Mouse (Mus musculus) CH12.LX (cell line): ENCODE measurements around the gene Slc23a2. TPM values are rescaled to one million over a fixed set of nuclear protein-coding genes. Genes with fewer than 3 reads are reported as not detected.

Experiments used
- DNase-seq: peaks from one replicate; pipeline ENCODE4 v3.0.0-alpha.2; 2013; ENCODE audit errors: extremely low read depth
- H3K27ac ChIP-seq: 2 replicates; pipeline ENCODE4 v1.5.1; 2012; ENCODE audit warnings: low read depth, mild to moderate bottlenecking, control low read depth, moderate library complexity; ENCODE audit not compliant: insufficient read depth
- H3K27me3 ChIP-seq: replicated peaks from 2 replicates; pipeline ENCODE3; 2012; ENCODE audit warnings: inconsistent platforms
- H3K36me3 ChIP-seq, 2 experiments: replicated peaks in 1 of 2; 2 replicates each; pipeline versions ENCODE3 to v1.6.1; 2012; ENCODE audit warnings: inconsistent platforms in 1 of 2, low read length in 1 of 2, mild to moderate bottlenecking in 1 of 2, mixed read lengths in 1 of 2, moderate library complexity in 1 of 2; ENCODE audit not compliant: control insufficient read depth in 1 of 2, insufficient read depth in 1 of 2
- H3K4me1 ChIP-seq, 2 experiments: 2 replicates each; pipeline ENCODE4 v1.6.1; 2012; ENCODE audit warnings: inconsistent platforms in 1 of 2, moderate library complexity in 1 of 2; ENCODE audit not compliant: insufficient read depth in 2 of 2, control insufficient read depth in 1 of 2
- H3K4me2 ChIP-seq: 2 replicates; pipeline ENCODE4 v1.6.1; 2012; ENCODE audit warnings: low read depth, mild to moderate bottlenecking, control low read depth; ENCODE audit not compliant: poor library complexity, insufficient read depth, severe bottlenecking
- H3K4me3 ChIP-seq, 3 experiments: fragments of 150-350 bp in 1 of 3; sonication (generic) in 1 of 3; replicated peaks in 1 of 3; 2 replicates each; pipeline versions ENCODE3 to v1.5.1; 2011 to 2012; ENCODE audit warnings: low read depth in 2 of 3, low read length in 2 of 3, mild to moderate bottlenecking in 2 of 3, moderate library complexity in 2 of 3, control low read depth in 1 of 3, improper control_type of control experiment in 1 of 3, inconsistent platforms in 1 of 3, mixed read lengths in 1 of 3; ENCODE audit not compliant: poor library complexity in 1 of 3
- H3K79me2 ChIP-seq: replicated peaks from 2 replicates; pipeline ENCODE4 v1.6.1; 2012; ENCODE audit warnings: mild to moderate bottlenecking, moderate library complexity; ENCODE audit not compliant: control insufficient read depth, poor library complexity, insufficient read depth, severe bottlenecking; ENCODE audit errors: extremely low read depth
- H3K9ac ChIP-seq: 2 replicates; pipeline ENCODE4 v1.6.1; 2012; ENCODE audit warnings: low read depth, mild to moderate bottlenecking, control low read depth, moderate library complexity; ENCODE audit not compliant: insufficient read depth
- H3K9me3 ChIP-seq: replicated peaks from 2 replicates; pipeline ENCODE3; 2012; ENCODE audit warnings: low read length, inconsistent platforms, mixed read lengths
- BHLHE40 ChIP-seq: IDR thresholded peaks from 2 replicates; pipeline ENCODE4 v1.6.1; 2011; ENCODE audit warnings: mild to moderate bottlenecking, low read depth, low read length, improper control_type of control experiment
- CHD1 ChIP-seq: IDR thresholded peaks from 2 replicates; pipeline ENCODE4 v1.6.1; 2012; ENCODE audit warnings: low read depth, low read length, improper control_type of control experiment, inconsistent platforms
- CHD2 ChIP-seq: IDR thresholded peaks from 2 replicates; pipeline ENCODE4 v1.6.1; 2011; ENCODE audit warnings: low read length, improper control_type of control experiment
- CTCF ChIP-seq, 2 experiments: IDR thresholded peaks in 1 of 2; conservative IDR thresholded peaks in 1 of 2; 2 replicates each; pipeline ENCODE4 v1.5.1; 2011 to 2012; ENCODE audit warnings: low read depth in 2 of 2, low read length in 2 of 2, improper control_type of control experiment in 1 of 2, inconsistent platforms in 1 of 2, mild to moderate bottlenecking in 1 of 2, moderate library complexity in 1 of 2
- E2F4 ChIP-seq: IDR thresholded peaks from 2 replicates; pipeline ENCODE4 v1.6.1; 2011; ENCODE audit warnings: low read depth, low read length, improper control_type of control experiment; ENCODE audit not compliant: insufficient replicate concordance
- ELF1 ChIP-seq: IDR thresholded peaks from 2 replicates; pipeline ENCODE4 v1.6.1; 2014; ENCODE audit warnings: low read depth, mild to moderate bottlenecking, inconsistent platforms, low read length, improper control_type of control experiment
- EP300 ChIP-seq: IDR thresholded peaks from 2 replicates; pipeline ENCODE4 v1.6.1; 2011; ENCODE audit warnings: low read length, improper control_type of control experiment
- ETS1 ChIP-seq: conservative IDR thresholded peaks from 2 replicates; pipeline ENCODE4 v1.6.1; 2012; ENCODE audit warnings: low read depth, mild to moderate bottlenecking, inconsistent platforms, low read length, improper control_type of control experiment, moderate library complexity
- GABPA ChIP-seq: IDR thresholded peaks from 2 replicates; pipeline ENCODE4 v1.6.1; 2012; ENCODE audit warnings: low read depth, low read length, improper control_type of control experiment, inconsistent platforms; ENCODE audit not compliant: insufficient replicate concordance
- HCFC1 ChIP-seq: IDR thresholded peaks from 2 replicates; pipeline ENCODE4 v1.6.1; 2012; ENCODE audit warnings: low read depth, mild to moderate bottlenecking, inconsistent platforms, low read length, improper control_type of control experiment
- IRF4 ChIP-seq: IDR thresholded peaks from 2 replicates; pipeline ENCODE4 v1.6.1; 2014; ENCODE audit warnings: low read depth, mild to moderate bottlenecking, inconsistent platforms, low read length, improper control_type of control experiment
- JUN ChIP-seq: IDR thresholded peaks from 2 replicates; pipeline ENCODE4 v1.6.1; 2011; ENCODE audit warnings: low read depth, mild to moderate bottlenecking, low read length, improper control_type of control experiment, moderate library complexity; ENCODE audit not compliant: insufficient read depth
- JUND ChIP-seq: conservative IDR thresholded peaks from 2 replicates; pipeline ENCODE4 v1.6.1; 2011; ENCODE audit warnings: low read depth, low read length, improper control_type of control experiment
- KAT2A ChIP-seq: IDR thresholded peaks from 2 replicates; pipeline ENCODE4 v1.6.1; 2012; ENCODE audit warnings: low read length, improper control_type of control experiment, inconsistent platforms; ENCODE audit not compliant: insufficient replicate concordance
- MAFK ChIP-seq: IDR thresholded peaks from 2 replicates; pipeline ENCODE4 v1.6.1; 2011; ENCODE audit warnings: low read length, improper control_type of control experiment; ENCODE audit not compliant: insufficient replicate concordance
- MAX ChIP-seq: IDR thresholded peaks from 2 replicates; pipeline ENCODE4 v1.6.1; 2011; ENCODE audit warnings: low read length, improper control_type of control experiment
- MAZ ChIP-seq: IDR thresholded peaks from 2 replicates; pipeline ENCODE4 v1.6.1; 2012; ENCODE audit warnings: low read depth, mild to moderate bottlenecking, inconsistent platforms, low read length, improper control_type of control experiment, moderate library complexity
- MEF2A ChIP-seq: IDR thresholded peaks from 2 replicates; pipeline ENCODE4 v1.6.1; 2014; ENCODE audit warnings: low read depth, mild to moderate bottlenecking, inconsistent platforms, low read length, improper control_type of control experiment, borderline replicate concordance
- MXI1 ChIP-seq: IDR thresholded peaks from 2 replicates; pipeline ENCODE4 v1.6.1; 2011; ENCODE audit warnings: mild to moderate bottlenecking, low read depth, low read length, improper control_type of control experiment
- MYC ChIP-seq: IDR thresholded peaks from 2 replicates; pipeline ENCODE4 v1.6.1; 2011; ENCODE audit warnings: low read depth, mild to moderate bottlenecking, improper control_type of control experiment, low read length
- NELFE ChIP-seq: IDR thresholded peaks from 2 replicates; pipeline ENCODE4 v1.6.1; 2011; ENCODE audit warnings: low read depth, low read length, improper control_type of control experiment
- NRF1 ChIP-seq: IDR thresholded peaks from 2 replicates; pipeline ENCODE4 v1.6.1; 2014; ENCODE audit warnings: low read depth, mild to moderate bottlenecking, inconsistent platforms, low read length, improper control_type of control experiment, moderate library complexity
- PAX5 ChIP-seq: IDR thresholded peaks from 2 replicates; pipeline ENCODE4 v1.6.1; 2012; ENCODE audit warnings: low read length, inconsistent platforms, mixed read lengths
- POLR2A ChIP-seq: IDR thresholded peaks from 2 replicates; pipeline ENCODE4 v1.6.1; 2011; ENCODE audit warnings: low read depth, mild to moderate bottlenecking, improper control_type of control experiment, low read length
- POLR2AphosphoS2 ChIP-seq: IDR thresholded peaks from 2 replicates; pipeline ENCODE4 v1.6.1; 2011; ENCODE audit warnings: low read depth, low read length, improper control_type of control experiment
- RAD21 ChIP-seq: IDR thresholded peaks from 2 replicates; pipeline ENCODE4 v1.6.1; 2011; ENCODE audit warnings: low read depth, mild to moderate bottlenecking, low read length, improper control_type of control experiment, moderate library complexity
- RCOR1 ChIP-seq: conservative IDR thresholded peaks from 2 replicates; pipeline ENCODE4 v1.6.1; 2012; ENCODE audit warnings: low read depth, mild to moderate bottlenecking, inconsistent platforms, low read length, improper control_type of control experiment
- SIN3A ChIP-seq: IDR thresholded peaks from 2 replicates; pipeline ENCODE4 v1.6.1; 2012; ENCODE audit warnings: low read length, improper control_type of control experiment, inconsistent platforms
- SMC3 ChIP-seq: IDR thresholded peaks from 2 replicates; pipeline ENCODE4 v1.6.1; 2011; ENCODE audit warnings: low read depth, low read length, improper control_type of control experiment
- TBP ChIP-seq: conservative IDR thresholded peaks from 2 replicates; pipeline ENCODE4 v1.6.1; 2011; ENCODE audit warnings: low read depth, low read length, improper control_type of control experiment
- TCF12 ChIP-seq: IDR thresholded peaks from 2 replicates; pipeline ENCODE4 v1.6.1; 2014; ENCODE audit warnings: low read depth, mild to moderate bottlenecking, inconsistent platforms, low read length, improper control_type of control experiment
- UBTF ChIP-seq: IDR thresholded peaks from 2 replicates; pipeline ENCODE4 v1.6.1; 2012; ENCODE audit warnings: low read depth, mild to moderate bottlenecking, inconsistent platforms, low read length, improper control_type of control experiment, moderate library complexity
- USF1 ChIP-seq: IDR thresholded peaks from 2 replicates; pipeline ENCODE4 v1.6.1; 2014; ENCODE audit warnings: low read depth, mild to moderate bottlenecking, inconsistent platforms, low read length, improper control_type of control experiment
- USF2 ChIP-seq: conservative IDR thresholded peaks from 2 replicates; pipeline ENCODE4 v1.6.1; 2011; ENCODE audit warnings: low read depth, low read length, improper control_type of control experiment
- ZC3H11A ChIP-seq: IDR thresholded peaks from 2 replicates; pipeline ENCODE4 v1.6.1; 2012; ENCODE audit warnings: low read depth, mild to moderate bottlenecking, inconsistent platforms, low read length, improper control_type of control experiment
- ZKSCAN1 ChIP-seq: IDR thresholded peaks from 2 replicates; pipeline ENCODE4 v1.6.1; 2012; ENCODE audit warnings: low read depth, inconsistent platforms, low read length, improper control_type of control experiment, borderline replicate concordance
- ZMIZ1 ChIP-seq: IDR thresholded peaks from 2 replicates; pipeline ENCODE4 v1.6.1; 2012; ENCODE audit warnings: low read depth, mild to moderate bottlenecking, inconsistent platforms, low read length, improper control_type of control experiment
- ZNF384 ChIP-seq: IDR thresholded peaks from 2 replicates; pipeline ENCODE4 v1.6.1; 2012; ENCODE audit warnings: low read depth, low read length, improper control_type of control experiment, inconsistent platforms
- dilution Hi-C: fragments of 300-500 bp; cut with MboI; formaldehyde crosslinking; loops from 2 replicates; pipeline ENCODE4 v1.14.3; 2020; ENCODE audit warnings: low sequenced_read_pairs; ENCODE audit not compliant: extremely low pct_unique_long_range_greater_than_20kb, extremely low pct_ligation_motif_present
- in situ Hi-C: fragments of 300-500 bp; cut with MboI; formaldehyde crosslinking; loops from 3 replicates; pipeline ENCODE4 v1.14.3; 2019; ENCODE audit warnings: low sequenced_read_pairs, low pct_ligation_motif_present, low pct_unique_long_range_greater_than_20kb, mixed read lengths
- polyA plus RNA-seq: library from polyadenylated mRNA; unstranded; fragments of >175 nt; gene quantifications from 2 replicates; pipeline ENCODE4 v1.2.1, GENCODE M21; 2012; ENCODE audit warnings: low read depth; ENCODE audit not compliant: insufficient read length
- total RNA-seq, 2 experiments: library from RNA; depleted of rRNA; stranded (reverse); fragments of 300-350 nt in 1 of 2; fragments of >200 nt in 1 of 2; gene quantifications; 2 replicates each; pipeline ENCODE4 v1.2.3; 2012 to 2014

Slc23a2 gene
- total and polyA plus RNA-seq, 3 experiments = 10.6 to 21.7 (median 13.4) TPM

DNA sequence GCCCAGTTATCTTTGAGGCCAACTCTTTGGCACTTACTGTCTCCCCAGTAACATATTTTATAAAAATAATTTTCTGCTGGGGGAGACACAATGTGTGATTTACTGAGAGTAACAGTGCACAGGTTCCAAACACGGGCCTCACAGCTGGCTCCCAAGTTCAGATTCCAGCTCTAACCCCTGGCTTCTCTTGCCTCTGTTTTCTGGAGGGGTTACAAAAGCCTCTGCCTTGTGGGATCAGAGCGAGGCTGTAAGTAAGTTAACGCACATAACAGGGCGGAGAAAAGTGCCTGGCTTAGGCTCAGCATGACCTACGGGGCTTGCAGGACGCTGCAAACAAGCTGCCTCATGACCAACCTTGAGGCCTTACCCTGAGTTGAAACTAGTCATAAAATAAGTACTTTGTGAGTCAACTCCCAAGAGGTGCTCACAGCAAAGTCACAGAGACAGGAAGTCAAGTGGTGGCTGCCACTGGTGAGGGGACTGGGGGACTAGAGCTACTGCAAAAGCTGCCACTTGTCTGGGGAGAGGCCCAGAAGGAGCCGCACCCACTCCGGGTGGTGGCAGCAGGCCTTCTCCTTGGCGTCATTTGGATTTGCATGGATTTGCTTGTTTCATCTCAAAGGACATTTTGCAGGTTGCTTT lies 140.3 kb downstream of the Slc23a2 start:
- DNase-seq = peak; percentile 96
- in situ Hi-C loops = loop anchor here (5.0 to 10.0 kb wide), 2 partner anchors 58 to 110 kb away; no protein-coding TSS in a partner anchor
- peaks cover 64 to 85% of the 10 kb centered on the region in 2 experiments for H3K36me3 ChIP-seq

GRCm38 (mm10) chr2:132003916-132004315 lies 141.0 kb downstream of the Slc23a2 start:
- H3K36me3 ChIP-seq = peaks cover 63 to 84% of the 10 kb centered on the region in 2 experiments
- DNase-seq = peak; percentile 67
- H3K27ac ChIP-seq = peak overlapping the region; percentile 97
- H3K4me2 ChIP-seq = peak overlapping the region; percentile 45; the same call in 1 of the 2 replicates
- H3K9me3 ChIP-seq = no peaks in the 10 kb centered on the region
- no peaks in the 10 kb centered on the region for H3K27me3 ChIP-seq
- 0 out of 2 replicates have a peak overlapping the region, but pooled peaks have one; percentile 28 for H3K9ac ChIP-seq
- dilution Hi-C loops (no loop called here), in situ Hi-C loops (loop anchor here (5.0 to 10.0 kb wide), 2 partner anchors 58 to 111 kb away; no protein-coding TSS in a partner anchor)
- H3K4me3 ChIP-seq = peak overlapping the region in 1 of 3 experiments; percentile 14
- no peaks in the 10 kb centered on the region for H3K79me2 ChIP-seq
- H3K4me1 ChIP-seq = peaks cover 38 to 81% of the 10 kb centered on the region in 2 experiments
- TF ChIP-seq MYC (peak; percentile 45; the same call in 1 of the 2 replicates), ZNF384 (no peak), ZKSCAN1 (no peak), CHD2 (no peak), ZMIZ1 (no peak), TCF12 (no peak), RAD21 (no peak), MEF2A (peak; percentile 12; the same call in 1 of the 2 replicates), CHD1 (no peak), RCOR1 (no peak), NRF1 (no peak), E2F4 (no peak), ETS1 (peak; percentile 56), USF1 (no peak; the same call in 1 of the 2 replicates)

More for the DNA sequence above, 140.3 kb downstream of the Slc23a2 start:
- no peak for TF ChIP-seq ZKSCAN1
- TF ChIP-seq MAX = no peak
- no peak; the same call in 1 of the 2 replicates for TF ChIP-seq MAFK
- no peak for TF ChIP-seq CTCF (conservative IDR thresholded peaks at IDR 0.05 in 1 of 2, IDR thresholded peaks at IDR 0.05 in 1 of 2; ENCODE audit: low read depth in 2 of 2, low read length in 2 of 2)
- TF ChIP-seq MEF2A = peak; percentile 86
- TF ChIP-seq BHLHE40 = peak; percentile 69; the same call in 1 of the 2 replicates
- TF ChIP-seq MYC = peak; percentile 79
- no peak for TF ChIP-seq PAX5
- TF ChIP-seq TBP = peak; percentile 66; the same call in 1 of the 2 replicates
- peak; percentile 75; the same call in 1 of the 2 replicates for TF ChIP-seq MAZ
- no peak for TF ChIP-seq POLR2AphosphoS2
- TF ChIP-seq ETS1 = peak; percentile 89
- peak; percentile 72 for TF ChIP-seq SIN3A
- TF ChIP-seq HCFC1 = no peak
- peak; percentile 73; the same call in 1 of the 2 replicates for TF ChIP-seq ZMIZ1
- no peak; the same call in 1 of the 2 replicates for TF ChIP-seq RAD21
- TF ChIP-seq ZC3H11A = no peak
- no peak for TF ChIP-seq GABPA
- TF ChIP-seq KAT2A = 0 out of 2 replicates have a peak, but pooled peaks have one; percentile 38
- no peak for TF ChIP-seq NRF1
- no peak for TF ChIP-seq USF1
- TF ChIP-seq UBTF = peak; percentile 71; the same call in 1 of the 2 replicates
- peak; percentile 81 for TF ChIP-seq JUND
- peak; percentile 65 for TF ChIP-seq MXI1
- peak; percentile 71; the same call in 1 of the 2 replicates for TF ChIP-seq JUN
- TF ChIP-seq ELF1 = peak; percentile 84
- TF ChIP-seq CHD1 = peak; percentile 84
- peak; percentile 92 for TF ChIP-seq EP300
- TF ChIP-seq E2F4 = no peak
- peak; percentile 80 for TF ChIP-seq TCF12
- TF ChIP-seq ZNF384 = no peak
- TF ChIP-seq NELFE = 0 out of 2 replicates have a peak, but pooled peaks have one; percentile 25
- peak; percentile 54 for TF ChIP-seq POLR2A
- no peak for TF ChIP-seq USF2
- no peak; the same call in 1 of the 2 replicates for TF ChIP-seq RCOR1
- no peak; the same call in 1 of the 2 replicates for TF ChIP-seq SMC3
- peak; percentile 97 for TF ChIP-seq IRF4
- no peak for TF ChIP-seq CHD2
- H3K27me3 ChIP-seq = no peaks in the 10 kb centered on the region
- H3K9ac ChIP-seq = peak overlapping the region; percentile 35
- no peaks in the 10 kb centered on the region for H3K9me3 ChIP-seq
- H3K4me1 ChIP-seq = peaks cover 38 to 81% of the 10 kb centered on the region in 2 experiments
- no peaks in the 10 kb centered on the region for H3K79me2 ChIP-seq
- H3K4me2 ChIP-seq = peak overlapping the region; percentile 45
- dilution Hi-C loops = no loop called here
- no peak overlapping the region for H3K4me3 ChIP-seq
- H3K27ac ChIP-seq = peak overlapping the region; percentile 97
